Mouse (Mus musculus) embryonic facial prominence, embryonic 11.5 days (tissue): Measurements from ENCODE around the gene Slc39a2. TPM values are rescaled to one million over a fixed set of nuclear protein-coding genes. Genes with fewer than 3 reads are reported as not detected.
"Not testable (repeated sequence)": the region's sequence is repeated elsewhere in the genome, so short reads cannot be mapped to it uniquely, and the experiment has no call there.

Source experiments
- ATAC-seq: fragments of 200-750 bp; cut with Nextera tagmentation; replicated peaks from 2 replicates; pipeline ENCODE4 v1.8.0; 2017; ENCODE audit warnings: low read depth; ENCODE audit not compliant: insufficient number of reproducible peaks, low FRiP score, low TSS enrichment
- DNase-seq: peaks from one replicate; pipeline ENCODE4 v3.0.0-alpha.2; 2015; ENCODE audit warnings: low spot score
- H3K27ac ChIP-seq: fragments of 300-500 bp; sonication (generic); replicated peaks from 2 replicates; pipeline ENCODE4 v1.5.1; 2014; ENCODE audit warnings: mild to moderate bottlenecking, low read depth, low read length, control low read depth
- H3K27me3 ChIP-seq: fragments of 300-500 bp; sonication (generic); 2 replicates; pipeline ENCODE4 v1.6.1; 2014; ENCODE audit warnings: mild to moderate bottlenecking, low read length, moderate library complexity, mixed read lengths; ENCODE audit not compliant: control insufficient read depth, insufficient read depth
- H3K36me3 ChIP-seq: fragments of 300-500 bp; sonication (generic); replicated peaks from 2 replicates; pipeline ENCODE4 v1.6.1; 2014; ENCODE audit warnings: low read depth, mild to moderate bottlenecking, low read length, moderate library complexity, mixed read lengths; ENCODE audit not compliant: control insufficient read depth, insufficient read depth
- H3K4me1 ChIP-seq: fragments of 300-500 bp; sonication (generic); 2 replicates; pipeline ENCODE4 v1.6.1; 2014; ENCODE audit warnings: low read length, mixed read lengths; ENCODE audit not compliant: control insufficient read depth, insufficient read depth
- H3K4me2 ChIP-seq: fragments of 300-500 bp; sonication (generic); 2 replicates; pipeline ENCODE4 v1.6.1; 2014; ENCODE audit warnings: low read depth, mild to moderate bottlenecking, control low read depth, low read length, moderate library complexity
- H3K4me3 ChIP-seq: fragments of 300-500 bp; sonication (generic); 2 replicates; pipeline ENCODE4 v1.5.1; 2014; ENCODE audit warnings: low read depth, low read length, control low read depth
- H3K9ac ChIP-seq: fragments of 300-500 bp; sonication (generic); replicated peaks from 2 replicates; pipeline ENCODE4 v1.6.1; 2014; ENCODE audit warnings: mild to moderate bottlenecking, control low read depth, low read length
- H3K9me3 ChIP-seq: fragments of 300-500 bp; sonication (generic); replicated peaks from 2 replicates; pipeline ENCODE4 v1.6.1; 2016; ENCODE audit warnings: mild to moderate bottlenecking, low read length, inconsistent platforms, mixed read lengths; ENCODE audit not compliant: control insufficient read depth
- WGBS: fragments of 180-500 bp; shearing (Covaris S2); extraction: QIAGEN DNeasy Blood & Tissue Kit; methylation state at CpG from one replicate; pipeline ENCODE4 v1.1.7; 2014; 5-methylcytosine and 5-hydroxymethylcytosine counted together
- polyA plus RNA-seq: library from polyadenylated mRNA; unstranded; fragments of >200 nt; fragmentation: Nextera tagmentation; extraction: Ambion mirVana; gene quantifications from 2 replicates; pipeline ENCODE4 v1.2.1, GENCODE M21; 2014

The Slc39a2 gene
- 0.36 and 0.50 TPM in 2 replicates for polyA plus RNA-seq

DNA sequence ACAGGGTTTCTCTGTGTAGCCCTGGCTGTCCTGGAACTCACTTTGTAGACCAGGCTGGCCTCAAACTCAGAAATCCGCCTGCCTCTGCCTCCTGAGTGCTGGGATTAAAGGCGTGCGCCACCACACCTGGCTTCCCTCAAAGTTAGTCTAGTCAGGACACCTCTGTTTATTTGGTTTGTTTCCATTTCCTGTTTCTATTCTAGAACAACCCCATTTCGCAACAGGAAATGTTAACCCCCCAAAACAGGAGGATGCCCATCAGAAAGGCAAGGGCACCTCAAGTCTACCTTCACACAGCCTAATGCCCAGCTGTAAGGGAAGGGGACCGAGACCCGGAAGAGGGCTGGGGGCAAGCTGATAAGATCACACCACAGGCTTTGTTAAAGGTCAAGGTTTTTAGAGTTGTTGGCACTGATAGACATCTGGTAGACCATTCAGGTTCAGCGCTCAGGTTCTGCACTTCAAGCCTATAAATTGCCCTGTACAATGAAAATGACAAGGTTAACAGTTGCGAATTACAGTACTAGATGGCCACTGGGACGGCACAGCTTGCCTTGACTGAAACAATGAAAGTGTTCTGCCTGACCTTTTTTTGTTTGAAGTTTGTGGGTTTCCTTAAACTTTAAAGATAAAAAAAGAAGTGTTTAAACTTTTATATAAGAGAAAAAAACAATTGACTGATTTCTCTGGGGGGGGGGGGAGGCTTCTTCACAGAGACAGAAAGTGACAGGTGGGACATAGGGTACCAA, at the start of gene Slc39a2:
Gene Slc39a2, plus strand, starts transcription at position 699 of the 749 bp plus-strand sequence.
- WGBS, result 93% methylated on average over 9 of the region's 9 CpGs
- ATAC-seq, result no peak
- Histone ChIP-seq H3K9me3 (no peaks in the 10 kb centered on the region), H3K4me2 (no peak within 1 kb of the TSS), H3K4me3 (no peak within 1 kb of the TSS), H3K9ac (no peak within 1 kb of the TSS), H3K27ac (no peak within 1 kb of the TSS), H3K27me3 (no peaks in the 10 kb centered on the region), H3K4me1 (no peaks in the 10 kb centered on the region), H3K36me3 (peaks cover 10% of the 10 kb centered on the region)
- no peak for DNase-seq

DNA sequence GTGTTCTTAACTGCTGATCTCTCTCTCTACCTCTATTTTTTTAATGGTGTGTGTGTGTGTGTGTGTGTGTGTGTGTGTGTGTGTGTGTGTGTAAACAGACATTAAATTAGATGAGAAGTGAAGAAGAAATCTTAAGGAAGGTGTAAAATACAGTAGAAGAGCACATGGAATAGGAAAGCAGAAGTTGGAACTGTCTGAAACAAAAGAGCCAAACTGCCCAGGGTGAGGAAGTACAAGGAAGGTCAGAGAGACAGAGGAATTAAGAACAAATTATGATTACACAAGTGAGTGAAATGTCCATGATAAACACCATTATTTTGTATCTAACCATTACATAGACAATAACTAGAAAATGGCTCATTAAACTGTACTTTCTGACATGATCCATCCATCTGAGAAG, 48.8 kb upstream of the Slc39a2 start:
- Histone ChIP-seq H3K36me3 (no peaks in the 10 kb centered on the region), H3K9ac (no peak overlapping the region), H3K9me3 (no peaks in the 10 kb centered on the region), H3K4me3 (no peak overlapping the region), H3K4me1 (no peaks in the 10 kb centered on the region), H3K27ac (no peak overlapping the region), H3K27me3 (no peaks in the 10 kb centered on the region), H3K4me2 (no peak overlapping the region)
- DNase-seq (no peak), ATAC-seq (no peak)

GRCm38 (mm10) chr14:51846566-51846965, 46.1 kb upstream of the Slc39a2 start:
- no peak; the same call in 1 of the 2 replicates for ATAC-seq
- H3K36me3 ChIP-seq, result no peaks in the 10 kb centered on the region
- no peak overlapping the region for H3K4me3 ChIP-seq

GRCm38 (mm10) chr14:51851006-51851405, 41.7 kb upstream of the Slc39a2 start:
- not testable (repeated sequence) for H3K9me3 ChIP-seq, H3K27ac ChIP-seq, H3K4me3 ChIP-seq, H3K27me3 ChIP-seq, H3K4me2 ChIP-seq, H3K4me1 ChIP-seq, H3K9ac ChIP-seq, ATAC-seq, H3K36me3 ChIP-seq
- 45% methylated on average over 3 of the region's 3 CpGs for WGBS
- DNase-seq, result peak; percentile 51

More at GRCm38 (mm10) chr14:51846566-51846965, 46.1 kb upstream of the Slc39a2 start:
- 80% methylated on average over 3 of the region's 3 CpGs for WGBS
- Histone ChIP-seq H3K4me1 (no peaks in the 10 kb centered on the region), H3K4me2 (no peak overlapping the region), H3K9me3 (no peaks in the 10 kb centered on the region), H3K27me3 (no peaks in the 10 kb centered on the region), H3K9ac (no peak overlapping the region), H3K27ac (no peak overlapping the region)
- DNase-seq, result no peak

DNA sequence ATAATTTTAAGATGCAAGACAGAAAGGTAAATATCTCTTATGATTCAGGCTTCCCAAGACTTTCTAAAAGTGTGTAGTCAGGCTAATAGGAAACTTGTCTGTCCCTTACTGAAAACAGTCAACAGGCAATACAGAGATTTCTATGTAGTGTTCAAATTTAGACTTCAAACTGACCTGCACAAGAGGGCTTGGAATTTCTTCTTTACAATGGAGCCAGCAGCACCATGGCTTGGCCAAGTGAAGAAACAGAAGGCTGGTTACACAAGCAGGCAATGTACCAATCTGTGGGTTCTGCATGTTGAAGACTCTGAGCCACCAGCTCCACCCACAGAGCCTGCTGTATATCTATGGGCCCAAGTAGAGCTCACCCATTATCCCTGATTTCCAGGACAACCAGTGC, 39.3 kb upstream of the Slc39a2 start, which contains the start of gene Ear6:
Gene Ear6, plus strand, starts transcription at position 301 of the 400 bp plus-strand sequence.
- Histone ChIP-seq H3K36me3 (no peaks in the 10 kb centered on the region), H3K4me3 (no peak within 1 kb of the TSS), H3K27me3 (no peaks in the 10 kb centered on the region), H3K4me2 (no peak within 1 kb of the TSS), H3K27ac (no peak within 1 kb of the TSS), H3K9me3 (no peaks in the 10 kb centered on the region), H3K9ac (no peak within 1 kb of the TSS), H3K4me1 (no peaks in the 10 kb centered on the region)
- ATAC-seq (no peak), DNase-seq (no peak)

DNA sequence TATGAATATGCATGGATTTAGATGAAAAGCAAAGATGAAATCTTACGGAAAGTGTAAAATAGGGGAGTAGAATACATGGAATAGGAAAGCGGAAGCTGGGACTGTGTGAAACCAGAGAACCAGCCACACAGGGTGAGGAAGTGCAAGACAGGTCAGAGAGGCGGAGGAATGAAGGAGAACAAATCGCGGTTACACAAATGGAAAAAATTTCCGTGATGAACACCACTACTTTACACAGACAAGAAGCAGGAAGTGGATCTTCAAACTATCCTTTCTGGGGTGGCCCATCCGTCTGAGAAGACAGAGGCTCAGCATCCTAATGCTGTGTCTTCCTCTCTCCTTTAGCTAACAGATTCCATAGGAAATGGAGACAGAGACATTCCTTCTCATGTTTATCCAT, 37.4 kb upstream of the Slc39a2 start:
- H3K4me2 ChIP-seq, DNase-seq, H3K9me3 ChIP-seq, H3K36me3 ChIP-seq, H3K27ac ChIP-seq, H3K4me1 ChIP-seq, ATAC-seq, H3K4me3 ChIP-seq, H3K9ac ChIP-seq, H3K27me3 ChIP-seq: not testable (repeated sequence)
- 75% methylated on average over 7 of the region's 7 CpGs for WGBS

DNA sequence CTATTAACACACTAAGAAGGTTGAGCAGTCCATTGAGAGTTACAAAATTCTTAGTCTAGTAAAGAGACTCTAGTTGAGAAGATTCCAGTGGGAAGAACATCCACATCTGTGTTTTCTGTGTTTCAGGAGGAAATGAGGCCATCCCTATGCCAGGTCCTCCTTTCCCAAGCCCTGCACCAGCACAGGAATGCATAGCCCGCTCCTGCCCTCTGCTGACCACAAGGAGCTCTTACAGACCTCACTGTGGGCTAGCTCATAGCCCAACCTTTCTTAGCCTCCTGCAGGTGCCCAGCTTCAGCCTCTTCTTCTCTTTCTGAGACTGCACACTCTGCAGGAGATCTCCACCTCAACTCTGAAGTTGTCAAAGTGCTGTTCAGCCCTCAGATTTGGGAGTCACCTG, 29.1 kb upstream of the Slc39a2 start:
- 6% methylated on average over 1 of the region's 1 CpGs for whole genome bisulfite sequencing
- not testable (repeated sequence) for H3K27ac ChIP-seq, H3K4me1 ChIP-seq, H3K27me3 ChIP-seq, H3K4me2 ChIP-seq, H3K9ac ChIP-seq, H3K9me3 ChIP-seq, H3K36me3 ChIP-seq, H3K4me3 ChIP-seq, ATAC-seq
- DNase-seq, result peak; percentile 35

- ATAC-seq (no peak), DNase-seq (no peak)
- H3K27me3 ChIP-seq, result no peaks in the 10 kb centered on the region
- WGBS, result 84% methylated on average over 2 of the region's 2 CpGs
- H3K4me1 ChIP-seq, result no peaks in the 10 kb centered on the region
- H3K4me3 ChIP-seq, result no peak overlapping the region
- H3K36me3 ChIP-seq, result no peaks in the 10 kb centered on the region
- no peak overlapping the region for H3K27ac ChIP-seq
- no peak overlapping the region for H3K9ac ChIP-seq
- no peaks in the 10 kb centered on the region for H3K9me3 ChIP-seq
- no peak overlapping the region for H3K4me2 ChIP-seq
Observed at GRCm38 (mm10) chr14:51870756-51871155, 21.9 kb upstream of the Slc39a2 start.
